Mouse (Mus musculus): ENCODE results near the gene Olfr1052. TPM values are rescaled to one million over a fixed set of nuclear protein-coding genes. Genes with fewer than 3 reads are reported as not detected.
"Not testable (repeated sequence)": the region's sequence is repeated elsewhere in the genome, so short reads cannot be mapped to it uniquely, and the experiment has no call there.

The Olfr1052 gene
- polyA plus RNA-seq (2015; fragmentation: Nextera tagmentation; extraction: Ambion mirVana), result not detected in 2 replicates

DNA sequence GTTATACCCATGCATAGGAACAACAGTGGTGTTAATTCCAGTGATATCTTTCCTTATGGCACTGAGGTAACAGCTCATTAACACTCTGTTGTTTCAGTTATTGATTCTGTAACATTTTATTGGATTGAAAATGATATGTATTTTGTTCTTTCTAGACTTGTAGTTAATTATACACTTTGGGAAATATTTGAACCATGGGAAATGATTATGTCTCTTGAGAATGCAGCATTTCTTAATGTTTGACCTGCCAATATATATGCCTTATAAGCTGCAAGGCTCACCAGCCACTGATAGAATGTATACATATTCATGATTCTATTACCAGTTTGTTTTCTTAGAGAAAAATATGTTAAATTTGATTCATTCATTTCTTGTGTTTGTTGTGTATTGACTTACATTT is at the start of gene Olfr1052:
Gene Olfr1052, plus strand, starts transcription at position 301 of the 400 bp plus-strand sequence.
- Histone ChIP-seq H3K9ac (replicated peaks) (no peak within 1 kb of the TSS), H3K4me1 (no peaks in the 10 kb centered on the region), H3K4me3 (replicated peaks) (no peak within 1 kb of the TSS), H3K4me2 (no peak within 1 kb of the TSS), H3K9me3 (replicated peaks) (no peaks in the 10 kb centered on the region), H3K27ac (replicated peaks) (no peak within 1 kb of the TSS), H3K27me3 (replicated peaks) (no peaks in the 10 kb centered on the region), H3K36me3 (no peaks in the 10 kb centered on the region)
- ATAC-seq (ENCODE audit: low FRiP score), result no peak

DNA sequence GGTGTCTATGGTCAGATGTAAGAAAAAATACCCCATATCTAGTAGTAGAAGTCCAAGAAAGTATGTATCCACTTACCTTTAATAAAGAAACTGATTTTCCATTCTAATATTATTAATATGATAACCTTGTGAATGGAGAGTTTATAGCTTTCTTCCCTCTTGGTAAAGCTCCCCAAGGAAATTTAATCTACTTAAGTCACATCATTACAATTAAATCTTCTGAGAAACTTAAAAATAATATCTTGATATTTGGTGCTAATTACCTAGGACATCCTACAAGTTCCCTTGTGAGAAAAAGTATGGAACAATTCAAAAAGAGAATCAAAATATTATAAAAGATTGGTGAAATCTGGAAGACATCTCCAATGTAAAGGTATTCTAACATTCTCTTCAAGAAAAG is 34.0 kb upstream of the Olfr1052 start, which contains the start of gene Olfr1049:
Gene Olfr1049, minus strand, starts transcription at position 101 of the 400 bp plus-strand sequence.
- not testable (repeated sequence) for H3K9ac ChIP-seq (replicated peaks); H3K4me1 ChIP-seq; H3K27ac ChIP-seq (replicated peaks); ATAC-seq (ENCODE audit: low FRiP score); H3K36me3 ChIP-seq; H3K4me2 ChIP-seq; H3K4me3 ChIP-seq (replicated peaks); H3K9me3 ChIP-seq (replicated peaks); H3K27me3 ChIP-seq (replicated peaks)

DNA sequence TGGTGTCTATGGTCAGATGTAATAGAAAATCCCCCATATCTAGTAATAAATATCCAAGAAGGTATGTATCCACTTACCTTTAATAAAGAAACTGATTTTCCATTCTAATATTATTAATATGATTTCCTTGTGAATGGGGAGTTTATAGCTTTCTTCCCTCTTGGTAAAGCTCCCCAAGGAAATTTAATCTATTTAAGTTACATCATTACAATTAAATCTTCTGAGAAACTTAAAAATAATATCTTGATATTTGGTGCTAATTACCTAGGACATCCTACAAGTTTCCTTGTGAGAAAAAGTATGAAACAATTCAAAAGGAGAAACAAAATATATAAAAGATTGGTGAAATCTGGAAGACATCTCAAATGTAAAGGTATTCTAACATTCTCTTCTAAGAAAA is 13.3 kb upstream of the Olfr1052 start, which contains the start of gene Olfr1051:
Gene Olfr1051, minus strand, starts transcription at position 101 of the 400 bp plus-strand sequence.
- not testable (repeated sequence) for H3K4me3 ChIP-seq (replicated peaks); H3K36me3 ChIP-seq; H3K27ac ChIP-seq (replicated peaks); H3K27me3 ChIP-seq (replicated peaks); H3K4me2 ChIP-seq; H3K9me3 ChIP-seq (replicated peaks); H3K4me1 ChIP-seq; H3K9ac ChIP-seq (replicated peaks); ATAC-seq (ENCODE audit: low FRiP score)

DNA sequence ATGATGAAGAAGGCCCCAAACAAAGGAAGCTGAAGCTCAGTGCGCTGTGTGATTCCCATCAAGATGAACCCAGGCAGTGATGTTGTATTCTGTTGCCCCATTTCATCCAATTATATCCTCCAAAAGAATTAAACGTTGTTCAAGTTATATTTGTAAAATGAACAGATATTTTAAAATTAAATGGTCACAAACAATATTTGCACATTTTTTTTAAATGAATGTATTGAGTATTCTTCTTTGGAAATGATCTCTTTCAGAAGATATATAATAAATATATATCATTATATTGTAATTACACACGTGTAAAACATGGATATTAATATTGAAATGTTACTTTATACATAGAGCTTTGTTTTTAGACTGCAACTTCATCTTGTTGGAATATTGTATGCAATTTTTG is 22.9 kb downstream of the Olfr1052 start, which contains the start of gene Olfr1053:
Gene Olfr1053, minus strand, starts transcription at position 101 of the 400 bp plus-strand sequence.
- Histone ChIP-seq H3K9me3 (replicated peaks) (no peaks in the 10 kb centered on the region), H3K27ac (replicated peaks) (no peak within 1 kb of the TSS), H3K4me1 (no peaks in the 10 kb centered on the region), H3K9ac (replicated peaks) (no peak within 1 kb of the TSS), H3K4me2 (no peak within 1 kb of the TSS), H3K36me3 (no peaks in the 10 kb centered on the region), H3K4me3 (replicated peaks) (no peak within 1 kb of the TSS), H3K27me3 (replicated peaks) (no peaks in the 10 kb centered on the region)
- ATAC-seq (ENCODE audit: low FRiP score), result no peak
- 66% methylated on average over 3 of the region's 3 CpGs for WGBS

DNA sequence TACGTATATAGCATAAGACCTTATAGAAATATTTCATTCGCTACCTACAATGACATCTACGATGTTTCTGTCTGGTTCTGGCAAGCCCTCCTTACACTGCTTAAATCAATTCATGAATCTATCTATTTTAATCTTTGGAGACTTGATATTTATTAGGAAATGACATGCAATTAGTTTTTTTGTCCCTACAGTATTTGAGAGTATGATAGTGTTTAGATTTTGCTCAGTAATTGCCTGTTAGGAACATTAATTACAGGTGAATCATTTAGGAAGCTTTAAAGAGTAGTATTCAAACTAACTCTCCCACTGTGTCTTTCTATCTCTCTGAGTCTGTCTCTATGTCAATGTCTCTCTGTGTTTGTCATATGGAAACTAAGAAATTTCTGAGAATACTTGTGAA is 43.1 kb downstream of the Olfr1052 start, which contains the start of gene Olfr1054:
Gene Olfr1054, minus strand, starts transcription at position 101 of the 400 bp plus-strand sequence.
- no peak within 1 kb of the TSS for H3K27ac ChIP-seq (replicated peaks)
- ATAC-seq (ENCODE audit: low FRiP score), result no peak
- 86% methylated on average over 3 of the region's 3 CpGs for WGBS
- H3K9ac ChIP-seq (replicated peaks), result no peak within 1 kb of the TSS
- H3K4me2 ChIP-seq, result no peak within 1 kb of the TSS
- H3K27me3 ChIP-seq (replicated peaks), result no peaks in the 10 kb centered on the region
- H3K4me3 ChIP-seq (replicated peaks), result no peak within 1 kb of the TSS
- H3K36me3 ChIP-seq, result no peaks in the 10 kb centered on the region
- no peaks in the 10 kb centered on the region for H3K4me1 ChIP-seq
- no peaks in the 10 kb centered on the region for H3K9me3 ChIP-seq (replicated peaks)

Other genes starting within 250 kb of the Olfr1052 start
- gene Olfr1034, start 246.6 kb upstream of the Olfr1052 start, polyA plus RNA-seq (2015; fragmentation: Nextera tagmentation; extraction: Ambion mirVana), result not detected in 2 replicates
- not detected in 2 replicates for gene Olfr1036, start 218.5 kb upstream of the Olfr1052 start, polyA plus RNA-seq (2015; fragmentation: Nextera tagmentation; extraction: Ambion mirVana)
- gene Olfr1037, start 205.1 kb upstream of the Olfr1052 start, polyA plus RNA-seq (2015; fragmentation: Nextera tagmentation; extraction: Ambion mirVana), result not detected in 2 replicates
- not detected in 2 replicates for gene Olfr1039, start 156.5 kb upstream of the Olfr1052 start, polyA plus RNA-seq (2015; fragmentation: Nextera tagmentation; extraction: Ambion mirVana)
- gene Olfr1040, start 145.7 kb upstream of the Olfr1052 start, polyA plus RNA-seq (2015; fragmentation: Nextera tagmentation; extraction: Ambion mirVana), result not detected in 2 replicates
- not detected in 2 replicates for gene Olfr1042, start 130.6 kb upstream of the Olfr1052 start, polyA plus RNA-seq (2015; fragmentation: Nextera tagmentation; extraction: Ambion mirVana)
- gene Olfr1043, start 124.9 kb upstream of the Olfr1052 start, polyA plus RNA-seq (2015; fragmentation: Nextera tagmentation; extraction: Ambion mirVana), result not detected in 2 replicates
- gene Olfr1044, start 114.6 kb upstream of the Olfr1052 start, polyA plus RNA-seq (2015; fragmentation: Nextera tagmentation; extraction: Ambion mirVana), result not detected in 2 replicates
- not detected in 2 replicates for gene Olfr52, start 106.8 kb upstream of the Olfr1052 start, polyA plus RNA-seq (2015; fragmentation: Nextera tagmentation; extraction: Ambion mirVana)
- gene Olfr1045, start 89.4 kb upstream of the Olfr1052 start, polyA plus RNA-seq (2015; fragmentation: Nextera tagmentation; extraction: Ambion mirVana), result not detected in 2 replicates
- not detected in 2 replicates for gene Olfr1046, start 73.1 kb upstream of the Olfr1052 start, polyA plus RNA-seq (2015; fragmentation: Nextera tagmentation; extraction: Ambion mirVana)
- not detected in 2 replicates for gene Olfr1047, start 61.1 kb upstream of the Olfr1052 start, polyA plus RNA-seq (2015; fragmentation: Nextera tagmentation; extraction: Ambion mirVana)
- gene Olfr1048, start 52.2 kb upstream of the Olfr1052 start, polyA plus RNA-seq (2015; fragmentation: Nextera tagmentation; extraction: Ambion mirVana), result not detected in 2 replicates
- not detected in 2 replicates for gene Olfr1049, start 34.1 kb upstream of the Olfr1052 start, polyA plus RNA-seq (2015; fragmentation: Nextera tagmentation; extraction: Ambion mirVana)
- gene Olfr1051, start 13.4 kb upstream of the Olfr1052 start, polyA plus RNA-seq (2015; fragmentation: Nextera tagmentation; extraction: Ambion mirVana), result not detected in 2 replicates
- gene Olfr1053, start 22.8 kb downstream of the Olfr1052 start, polyA plus RNA-seq (2015; fragmentation: Nextera tagmentation; extraction: Ambion mirVana), result not detected in 2 replicates
- gene Olfr1054, start 43.0 kb downstream of the Olfr1052 start, polyA plus RNA-seq (2015; fragmentation: Nextera tagmentation; extraction: Ambion mirVana), result not detected in 2 replicates
- gene Olfr1055, start 57.8 kb downstream of the Olfr1052 start, polyA plus RNA-seq (2015; fragmentation: Nextera tagmentation; extraction: Ambion mirVana), result not detected in 2 replicates
- not detected in 2 replicates for gene Olfr1056, start 70.0 kb downstream of the Olfr1052 start, polyA plus RNA-seq (2015; fragmentation: Nextera tagmentation; extraction: Ambion mirVana)
- gene Olfr1057, start 85.9 kb downstream of the Olfr1052 start, polyA plus RNA-seq (2015; fragmentation: Nextera tagmentation; extraction: Ambion mirVana), result not detected in 2 replicates
- not detected in 2 replicates for gene Olfr1058, start 96.1 kb downstream of the Olfr1052 start, polyA plus RNA-seq (2015; fragmentation: Nextera tagmentation; extraction: Ambion mirVana)
- not detected in 2 replicates for gene Olfr1061, start 121.6 kb downstream of the Olfr1052 start, polyA plus RNA-seq (2015; fragmentation: Nextera tagmentation; extraction: Ambion mirVana)
- gene Olfr1062, start 134.3 kb downstream of the Olfr1052 start, polyA plus RNA-seq (2015; fragmentation: Nextera tagmentation; extraction: Ambion mirVana), result not detected in 2 replicates
- not detected in 2 replicates for gene Olfr1065, start 158.1 kb downstream of the Olfr1052 start, polyA plus RNA-seq (2015; fragmentation: Nextera tagmentation; extraction: Ambion mirVana)
- gene Olfr1066, start 163.8 kb downstream of the Olfr1052 start, polyA plus RNA-seq (2015; fragmentation: Nextera tagmentation; extraction: Ambion mirVana), result not detected in 2 replicates
- not detected in 2 replicates for gene Olfr228, start 194.9 kb downstream of the Olfr1052 start, polyA plus RNA-seq (2015; fragmentation: Nextera tagmentation; extraction: Ambion mirVana)
- not detected in 2 replicates for gene Olfr1076, start 216.0 kb downstream of the Olfr1052 start, polyA plus RNA-seq (2015; fragmentation: Nextera tagmentation; extraction: Ambion mirVana)

Data from neural tube, embryonic 15.5 days (tissue).